Mouse (Mus musculus): ENCODE results near the gene Evi2.

DNA sequence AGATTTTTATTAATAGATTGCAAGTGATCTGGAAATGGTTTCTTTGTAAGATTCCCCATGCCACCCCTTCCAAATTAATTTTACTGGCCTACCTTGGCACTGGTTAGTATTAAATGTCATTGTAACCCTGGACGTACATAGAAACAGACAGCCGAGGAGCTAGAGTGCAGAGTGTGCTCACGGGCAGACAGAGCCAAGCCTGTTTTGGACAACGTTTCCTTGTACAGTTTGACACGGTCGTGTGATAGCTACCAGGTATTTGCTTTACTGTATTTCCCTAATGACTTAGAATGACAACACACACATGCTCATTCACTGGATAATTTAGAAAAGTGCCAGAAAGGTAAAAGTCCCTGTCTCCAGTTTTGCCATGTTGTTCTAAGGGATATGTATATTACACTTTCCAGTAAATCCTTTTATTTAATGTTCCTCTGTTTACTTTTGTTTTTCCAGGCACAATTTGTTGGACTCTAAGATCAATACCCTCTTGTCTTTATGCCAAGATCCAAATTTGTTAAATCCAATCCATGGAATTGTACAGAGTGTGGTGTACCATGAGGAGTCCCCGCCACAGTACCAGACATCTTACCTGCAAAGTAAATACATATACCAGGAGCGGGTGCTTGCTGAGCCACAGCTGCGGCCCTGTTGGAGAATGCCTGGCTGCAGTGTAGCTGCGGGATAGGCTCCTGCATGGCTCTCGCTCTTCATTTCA is 38.0 kb upstream of the Evi2 start:
- TF ChIP-seq CTCF (IDR thresholded peaks at IDR 0.05; ENCODE audit: borderline replicate concordance, insufficient read depth, low read depth, low read length), result no peak
- no peak for TF ChIP-seq POLR2A (IDR thresholded peaks at IDR 0.05; ENCODE audit: borderline replicate concordance, insufficient read depth, low read length)

Data from cerebellum, adult 2 months (tissue).